Mouse (Mus musculus): ENCODE data around the gene Bco1. TPM values are rescaled to one million over a fixed set of nuclear protein-coding genes. Genes with fewer than 3 reads are reported as not detected.

Bco1 gene
- polyA plus RNA-seq, 2 experiments: 0.25 to 0.48 TPM

DNA sequence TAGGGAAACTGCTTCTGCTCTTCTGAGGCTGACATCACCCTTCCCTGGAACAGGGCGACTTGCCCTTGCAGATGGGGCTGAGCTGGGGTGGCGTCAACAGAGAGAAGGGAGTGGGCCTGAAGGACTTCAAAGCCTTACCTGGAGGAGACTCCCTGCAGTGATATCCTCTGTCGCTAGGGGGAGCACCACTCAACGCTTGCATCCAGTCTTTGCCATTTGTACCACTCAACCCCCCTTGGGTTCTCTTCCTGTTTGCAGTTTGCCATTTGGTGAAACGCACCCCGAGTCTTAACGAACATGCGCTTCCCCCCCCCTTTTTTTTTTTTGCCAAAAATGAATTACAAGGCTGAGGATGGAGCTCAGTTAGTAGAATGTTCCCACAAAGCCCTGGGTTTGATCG is 11.9 kb downstream of the Bco1 start:
- no peaks in the 10 kb centered on the region for H3K9me3 ChIP-seq (ENCODE audit: control insufficient read depth, low read length)
- no peak for TF ChIP-seq POLR2A (IDR thresholded peaks at IDR 0.05; ENCODE audit: borderline replicate concordance, extremely low read depth, insufficient read depth, insufficient read length)
- no peak overlapping the region for H3K9ac ChIP-seq (ENCODE audit: low read depth, low read length, severe bottlenecking)
- no peaks in the 10 kb centered on the region for H3K4me1 ChIP-seq (ENCODE audit: control insufficient read depth, insufficient read depth, low read length)
- no peak overlapping the region for H3K4me3 ChIP-seq (replicated peaks; ENCODE audit: low read length)
- no peaks in the 10 kb centered on the region for H3K36me3 ChIP-seq (ENCODE audit: control insufficient read depth, insufficient read depth, low read length)
- WGBS: 14% methylated on average over 9 of the region's 9 CpGs
- DNase-seq (ENCODE audit: low spot score) (peak; percentile 62), ATAC-seq (ENCODE audit: low FRiP score, low read depth) (no peak)
- H3K27ac ChIP-seq (replicated peaks; ENCODE audit: low read depth, low read length): no peak overlapping the region
- no peaks in the 10 kb centered on the region for H3K27me3 ChIP-seq (ENCODE audit: control insufficient read depth, insufficient read depth, low read length)
- peak overlapping the region; percentile 9; the same call in 1 of the 2 replicates for H3K4me2 ChIP-seq (replicated peaks; ENCODE audit: low read depth, low read length, severe bottlenecking)

DNA sequence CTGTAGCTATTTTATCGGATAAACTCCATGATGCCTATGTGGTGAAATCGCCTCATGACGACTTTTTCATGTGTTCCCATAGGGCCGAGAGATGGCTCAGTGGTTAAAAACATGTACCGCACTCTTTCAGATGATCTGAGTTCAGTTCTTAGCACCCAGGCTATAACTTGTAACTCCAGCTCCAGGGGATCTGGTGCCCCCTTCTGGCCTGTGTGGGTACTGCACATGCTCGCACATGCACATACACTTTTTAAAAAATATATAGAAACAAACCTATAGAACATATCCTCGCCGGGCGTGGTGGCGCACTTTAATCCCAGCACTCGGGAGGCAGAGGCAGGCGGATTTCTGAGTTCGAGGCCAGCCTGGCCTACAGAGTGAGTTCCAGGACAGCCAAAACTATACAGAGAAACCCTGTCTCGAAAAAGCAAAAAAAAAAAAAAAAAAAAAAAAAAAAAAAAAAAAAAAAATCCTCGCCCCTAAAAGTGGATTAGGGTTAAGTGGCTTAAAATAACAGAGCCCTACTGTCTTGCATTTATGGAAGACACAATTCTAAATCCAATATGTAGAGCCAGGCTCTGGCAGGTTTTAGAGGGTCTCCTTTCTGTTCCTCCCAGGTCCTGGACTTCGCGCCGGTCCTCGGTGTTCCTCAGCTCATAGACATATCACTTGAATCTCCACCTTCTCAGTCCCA is 13.5 kb downstream of the Bco1 start:
- DNase-seq (ENCODE audit: low spot score): no peak
- Histone ChIP-seq H3K27me3 (ENCODE audit: control insufficient read depth, insufficient read depth, low read length) (no peaks in the 10 kb centered on the region), H3K27ac (replicated peaks; ENCODE audit: low read depth, low read length) (no peak overlapping the region)

DNA sequence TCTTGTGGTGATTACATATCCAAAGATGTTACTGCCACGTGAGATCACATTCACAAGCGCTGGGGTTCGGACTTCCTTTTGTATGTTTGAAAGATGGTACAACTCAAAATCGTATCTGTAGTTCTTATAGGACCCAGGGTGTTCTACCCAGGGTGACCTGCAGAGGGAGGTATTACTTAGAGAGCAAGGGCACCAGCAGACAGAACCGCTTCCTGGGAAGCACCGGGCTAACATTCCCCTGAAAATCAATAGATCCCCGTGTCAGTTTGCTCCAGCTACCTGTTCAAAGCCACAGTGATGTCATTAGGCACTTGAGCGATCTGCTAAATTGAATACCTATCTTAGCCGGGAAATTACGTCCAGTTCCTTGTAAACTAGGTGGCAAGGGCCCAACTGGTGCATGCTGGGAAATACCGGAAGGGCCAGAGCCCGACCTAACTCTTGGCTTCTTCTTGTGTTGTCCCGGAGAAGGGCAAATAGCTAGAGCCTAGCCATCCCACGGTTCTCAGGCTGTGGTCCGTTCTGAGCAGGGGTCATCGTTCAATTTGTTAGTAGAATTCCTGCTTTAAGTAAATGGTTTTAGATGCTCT is 14.2 kb downstream of the Bco1 start:
- Histone ChIP-seq H3K4me2 (replicated peaks; ENCODE audit: low read depth, low read length, severe bottlenecking) (no peak overlapping the region), H3K36me3 (ENCODE audit: control insufficient read depth, insufficient read depth, low read length) (no peaks in the 10 kb centered on the region), H3K4me1 (ENCODE audit: control insufficient read depth, insufficient read depth, low read length) (no peaks in the 10 kb centered on the region), H3K27me3 (ENCODE audit: control insufficient read depth, insufficient read depth, low read length) (no peaks in the 10 kb centered on the region), H3K4me3 (replicated peaks; ENCODE audit: low read length) (no peak overlapping the region), H3K27ac (replicated peaks; ENCODE audit: low read depth, low read length) (no peak overlapping the region), H3K9ac (ENCODE audit: low read depth, low read length, severe bottlenecking) (no peak overlapping the region), H3K9me3 (ENCODE audit: control insufficient read depth, low read length) (no peaks in the 10 kb centered on the region)
- ATAC-seq (ENCODE audit: low FRiP score, low read depth) (no peak), DNase-seq (ENCODE audit: low spot score) (peak; percentile 38)
- 53% methylated on average over 16 of the region's 16 CpGs for WGBS
- no peak for TF ChIP-seq POLR2A (IDR thresholded peaks at IDR 0.05; ENCODE audit: borderline replicate concordance, extremely low read depth, insufficient read depth, insufficient read length)

More for the DNA sequence above, 13.5 kb downstream of the Bco1 start:
- Histone ChIP-seq H3K9ac (ENCODE audit: low read depth, low read length, severe bottlenecking) (no peak overlapping the region), H3K9me3 (ENCODE audit: control insufficient read depth, low read length) (no peaks in the 10 kb centered on the region), H3K36me3 (ENCODE audit: control insufficient read depth, insufficient read depth, low read length) (no peaks in the 10 kb centered on the region), H3K4me1 (ENCODE audit: control insufficient read depth, insufficient read depth, low read length) (no peaks in the 10 kb centered on the region), H3K4me2 (replicated peaks; ENCODE audit: low read depth, low read length, severe bottlenecking) (no peak overlapping the region), H3K4me3 (replicated peaks; ENCODE audit: low read length) (no peak overlapping the region)
- ATAC-seq (ENCODE audit: low FRiP score, low read depth): no peak
- 92% methylated on average over 19 of the region's 19 CpGs for WGBS
- no peak for TF ChIP-seq POLR2A (IDR thresholded peaks at IDR 0.05; ENCODE audit: borderline replicate concordance, extremely low read depth, insufficient read depth, insufficient read length)

DNA sequence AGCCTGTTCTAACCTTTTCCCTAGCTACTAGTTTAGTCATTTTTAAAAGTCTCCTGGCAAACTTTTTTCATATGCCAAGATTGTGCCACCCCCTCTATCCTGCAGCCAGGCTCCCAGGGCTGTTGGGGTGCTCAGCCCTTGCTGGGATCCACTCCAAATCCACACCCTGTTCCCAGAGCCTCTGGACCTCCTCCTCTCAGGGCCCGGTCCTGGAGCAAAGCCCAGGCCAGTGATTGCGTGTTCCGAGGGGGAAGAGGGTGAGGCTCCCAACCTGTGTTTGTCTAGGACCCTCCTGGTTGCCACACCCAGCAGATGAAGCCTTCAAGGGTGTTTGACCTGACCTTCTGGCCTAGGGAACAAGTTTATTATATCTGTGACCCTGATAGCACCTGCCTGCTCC is 16.0 kb downstream of the Bco1 start:
- TF ChIP-seq POLR2A (IDR thresholded peaks at IDR 0.05; ENCODE audit: borderline replicate concordance, extremely low read depth, insufficient read depth, insufficient read length): no peak
- 76% methylated on average over 3 of the region's 3 CpGs for WGBS

DNA sequence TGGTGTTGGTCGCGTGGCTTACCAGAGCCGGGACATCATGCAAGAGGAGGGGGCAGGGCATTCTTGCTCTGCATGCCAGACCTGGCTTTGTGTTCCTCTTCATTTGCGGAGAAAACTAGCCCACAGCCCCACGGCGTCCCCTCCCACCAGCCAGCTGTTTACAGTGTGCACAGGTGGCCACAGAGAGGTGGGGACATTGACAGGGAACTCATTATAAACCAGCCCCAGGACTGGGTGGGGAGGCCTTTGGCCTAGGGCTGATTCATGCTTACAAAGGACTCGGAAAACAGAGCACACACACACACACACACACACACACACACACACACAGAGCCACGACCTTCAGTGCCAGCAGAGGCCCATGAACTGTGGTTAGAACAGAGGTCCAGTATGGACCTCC is 16.6 kb downstream of the Bco1 start:
- no peak overlapping the region for H3K4me2 ChIP-seq (replicated peaks; ENCODE audit: low read depth, low read length, severe bottlenecking)
- TF ChIP-seq POLR2A (IDR thresholded peaks at IDR 0.05; ENCODE audit: borderline replicate concordance, extremely low read depth, insufficient read depth, insufficient read length): no peak
- DNase-seq (ENCODE audit: low spot score): no peak
- no peaks in the 10 kb centered on the region for H3K9me3 ChIP-seq (ENCODE audit: control insufficient read depth, low read length)
- no peak overlapping the region for H3K9ac ChIP-seq (ENCODE audit: low read depth, low read length, severe bottlenecking)
- H3K4me1 ChIP-seq (ENCODE audit: control insufficient read depth, insufficient read depth, low read length): no peaks in the 10 kb centered on the region
- H3K4me3 ChIP-seq (replicated peaks; ENCODE audit: low read length): no peak overlapping the region
- H3K27ac ChIP-seq (replicated peaks; ENCODE audit: low read depth, low read length): no peak overlapping the region
- WGBS: 53% methylated on average over 7 of the region's 8 CpGs
- H3K27me3 ChIP-seq (ENCODE audit: control insufficient read depth, insufficient read depth, low read length): no peaks in the 10 kb centered on the region
- ATAC-seq (ENCODE audit: low FRiP score, low read depth): no peak
- no peaks in the 10 kb centered on the region for H3K36me3 ChIP-seq (ENCODE audit: control insufficient read depth, insufficient read depth, low read length)

More for the DNA sequence above, 16.0 kb downstream of the Bco1 start:
- ATAC-seq (ENCODE audit: low FRiP score, low read depth) (no peak), DNase-seq (ENCODE audit: low spot score) (no peak)
- no peak overlapping the region for H3K9ac ChIP-seq (ENCODE audit: low read depth, low read length, severe bottlenecking)
- H3K36me3 ChIP-seq (ENCODE audit: control insufficient read depth, insufficient read depth, low read length): no peaks in the 10 kb centered on the region
- no peak overlapping the region for H3K27ac ChIP-seq (replicated peaks; ENCODE audit: low read depth, low read length)
- no peak overlapping the region for H3K4me2 ChIP-seq (replicated peaks; ENCODE audit: low read depth, low read length, severe bottlenecking)
- H3K4me3 ChIP-seq (replicated peaks; ENCODE audit: low read length): no peak overlapping the region
- H3K27me3 ChIP-seq (ENCODE audit: control insufficient read depth, insufficient read depth, low read length): no peaks in the 10 kb centered on the region
- H3K4me1 ChIP-seq (ENCODE audit: control insufficient read depth, insufficient read depth, low read length): no peaks in the 10 kb centered on the region
- no peaks in the 10 kb centered on the region for H3K9me3 ChIP-seq (ENCODE audit: control insufficient read depth, low read length)

Data from limb, embryonic 14.5 days (tissue).